Mouse (Mus musculus) gastrocnemius, postnatal 25 days (tissue): ENCODE data around the gene Olfr1423. TPM values are rescaled to one million over a fixed set of nuclear protein-coding genes. Genes with fewer than 3 reads are reported as not detected.
"Not testable (repeated sequence)": the region's sequence is repeated elsewhere in the genome, so short reads cannot be mapped to it uniquely, and the experiment has no call there.

Experiments
- DNase-seq: peaks from one replicate; pipeline ENCODE4 v3.0.0; 2022
- long read RNA-seq, 2 experiments: library from polyadenylated mRNA; stranded (forward); transcript quantifications; one replicate each; pipeline ENCODE4 v2.0.0; 2021
- total RNA-seq, 2 experiments: library from RNA; stranded (reverse); gene quantifications; 1 replicate in 1 of 2; 2 replicates in 1 of 2; pipeline ENCODE4 v1.2.3; 2021

The Olfr1423 gene
- not detected for total RNA-seq
- long read RNA-seq, experiment 1 = 0 reads
- long read RNA-seq, experiment 2 = 0 reads

GRCm38 (mm10) chr19:12041217-12041616, at the start of gene Olfr1423:
Gene Olfr1423, minus strand, starts transcription at chr19:12041317.
- DNase-seq = no peak

GRCm38 (mm10) chr19:12077631-12078030, 36.5 kb upstream of the Olfr1423 start, which contains the start of gene Olfr1425:
Gene Olfr1425, minus strand, starts transcription at chr19:12077731.
- not testable (repeated sequence) for DNase-seq

- DNase-seq = not testable (repeated sequence)
Observed at GRCm38 (mm10) chr19:12069546-12069945, 28.4 kb upstream of the Olfr1423 start.

- DNase-seq = not testable (repeated sequence)
Observed at GRCm38 (mm10) chr19:12067806-12068205, 26.7 kb upstream of the Olfr1423 start.

- DNase-seq = not testable (repeated sequence)
Observed at GRCm38 (mm10) chr19:12062582-12062981, 21.5 kb upstream of the Olfr1423 start, which contains the start of gene Olfr1424. Gene Olfr1424, minus strand, starts transcription at chr19:12062682.

- no peak for DNase-seq
Observed at GRCm38 (mm10) chr19:12043163-12043562, 2.0 kb upstream of the Olfr1423 start.

- DNase-seq = no peak
Observed at GRCm38 (mm10) chr19:12037727-12038126, 3.4 kb downstream of the Olfr1423 start.

GRCm38 (mm10) chr19:12026606-12027005, 14.5 kb downstream of the Olfr1423 start:
- no peak for DNase-seq

- no peak for DNase-seq
Observed at GRCm38 (mm10) chr19:12025333-12025732, 15.8 kb downstream of the Olfr1423 start.

- DNase-seq = no peak
Observed at GRCm38 (mm10) chr19:12024149-12024548, 17.0 kb downstream of the Olfr1423 start.

- DNase-seq = no peak
Observed at GRCm38 (mm10) chr19:12016192-12016591, 24.9 kb downstream of the Olfr1423 start.

- DNase-seq = no peak
Observed at GRCm38 (mm10) chr19:12015708-12016107, 25.4 kb downstream of the Olfr1423 start.

GRCm38 (mm10) chr19:12013228-12013627, 27.9 kb downstream of the Olfr1423 start:
- peak; percentile 53 for DNase-seq

- no peak for DNase-seq
Observed at GRCm38 (mm10) chr19:12012615-12013014, 28.5 kb downstream of the Olfr1423 start.

- peak; percentile 80 for DNase-seq
Observed at GRCm38 (mm10) chr19:12011560-12012556, 29.3 kb downstream of the Olfr1423 start.

GRCm38 (mm10) chr19:12010916-12011559, 30.1 kb downstream of the Olfr1423 start:
- DNase-seq = peak; percentile 38

GRCm38 (mm10) chr19:12010281-12010771, 30.8 kb downstream of the Olfr1423 start:
- peak; percentile 38 for DNase-seq

- DNase-seq = peak; percentile 55
Observed at GRCm38 (mm10) chr19:12009501-12010280, 31.4 kb downstream of the Olfr1423 start.

- DNase-seq = no peak
Observed at GRCm38 (mm10) chr19:12008410-12009380, 32.4 kb downstream of the Olfr1423 start.
